In the genomic region with DNA sequence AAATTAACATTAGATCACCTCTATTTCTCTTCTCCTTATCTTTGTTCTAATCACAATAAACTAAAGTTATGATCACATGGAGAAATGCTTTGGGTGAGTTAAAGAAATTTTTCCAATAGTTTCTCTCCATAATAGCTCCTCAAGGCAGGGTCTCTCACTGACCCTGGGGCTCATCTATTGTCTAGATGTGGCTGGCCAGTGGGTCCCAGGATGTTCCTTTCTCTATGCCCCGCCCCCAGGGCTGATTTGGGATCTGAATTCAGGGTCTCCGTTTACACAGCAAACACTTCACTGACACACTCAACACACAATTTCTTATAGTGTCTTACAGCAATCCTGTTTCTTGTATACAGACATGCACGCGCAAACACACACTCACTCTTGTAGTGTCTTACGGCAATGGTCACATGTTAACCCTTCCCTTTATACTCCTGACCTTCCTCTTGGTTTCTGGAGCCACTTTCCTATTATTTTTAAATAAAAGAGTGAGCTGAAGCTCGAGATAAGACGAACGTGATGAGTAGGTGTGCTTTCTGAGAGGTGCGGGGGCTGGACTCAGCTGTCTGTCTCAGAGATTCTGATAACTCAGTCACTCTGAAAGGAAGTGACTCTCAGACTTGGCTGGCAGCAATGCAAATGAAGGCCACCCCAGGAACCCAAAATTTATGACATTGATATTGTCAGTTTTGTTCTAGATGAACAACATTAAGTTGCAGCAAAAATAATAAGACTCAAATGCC, we compare ENCODE assay signal across 15 mouse cellular contexts.
DNase-seq lines count a peak whose midpoint lies in the region; ATAC-seq and TF ChIP-seq lines count a peak whose summit lies in the region.
"Had no signal": no experiment of that assay in that cellular context is flagged by ENCODE, and none has a peak within 500 bp of the region (broad histone marks: within the 10 kb centered on the region; RNA-seq: fewer than 3 reads in every experiment).

No protein-coding gene starts in this region.

- peak overlapping the region; percentile 85 for H3K27ac ChIP-seq in midbrain, embryonic 10.5 days (replicated peaks)
- H3K27ac ChIP-seq in midbrain, postnatal 0 days (ENCODE audit: low read depth, low read length): no peak overlapping the region
- peak overlapping the region; percentile 70 for H3K27ac ChIP-seq in forebrain, embryonic 13.5 days
- H3K27ac ChIP-seq in hindbrain, embryonic 15.5 days (replicated peaks): peak overlapping the region; percentile 70
- peak overlapping the region; percentile 84 for H3K27ac ChIP-seq in neural tube, embryonic 13.5 days (replicated peaks)
- H3K27ac ChIP-seq: heart, embryonic 13.5 days; liver, embryonic 12.5 days had no signal

- no peak for DNase-seq in midbrain, embryonic 10.5 days (ENCODE audit: low spot score)
- DNase-seq in midbrain, postnatal 0 days (ENCODE audit: low spot score): no peak
- no peak for DNase-seq in T-cell, adult 2 months (ENCODE audit: low spot score)
- no peak for DNase-seq in adipocyte (ENCODE audit: low spot score)
- DNase-seq: gastrocnemius, postnatal 10 days; kidney, adult 9 months; right cerebral cortex, postnatal 25 days; thymus, adult 2 months had no signal

- peaks cover 39% of the 10 kb centered on the region for H3K4me1 ChIP-seq in midbrain, embryonic 10.5 days
- H3K4me1 ChIP-seq in midbrain, postnatal 0 days (ENCODE audit: insufficient read depth, low read length): peaks cover 6% of the 10 kb centered on the region; the same call in 1 of the 2 replicates
- H3K4me1 ChIP-seq in forebrain, embryonic 13.5 days: peaks cover 24% of the 10 kb centered on the region
- H3K4me1 ChIP-seq in hindbrain, embryonic 15.5 days (replicated peaks): peaks cover 34% of the 10 kb centered on the region
- H3K4me1 ChIP-seq in neural tube, embryonic 13.5 days (replicated peaks): peaks cover 42% of the 10 kb centered on the region
- H3K4me1 ChIP-seq: liver, embryonic 12.5 days had no signal

- no peaks in the 10 kb centered on the region for H3K9me3 ChIP-seq in midbrain, embryonic 10.5 days (replicated peaks)
- no peaks in the 10 kb centered on the region for H3K9me3 ChIP-seq in midbrain, postnatal 0 days (ENCODE audit: low read length)
- no peaks in the 10 kb centered on the region for H3K9me3 ChIP-seq in forebrain, embryonic 13.5 days (replicated peaks)
- no peaks in the 10 kb centered on the region for H3K9me3 ChIP-seq in hindbrain, embryonic 15.5 days
- no peaks in the 10 kb centered on the region for H3K9me3 ChIP-seq in neural tube, embryonic 13.5 days
- H3K9me3 ChIP-seq: heart, embryonic 13.5 days; liver, embryonic 12.5 days had no signal

- 74% methylated on average over 9 of the region's 9 CpGs for WGBS in midbrain, embryonic 10.5 days
- 63% methylated on average over 9 of the region's 9 CpGs for WGBS in midbrain, postnatal 0 days
- 67% methylated on average over 9 of the region's 9 CpGs for WGBS in forebrain, embryonic 13.5 days
- 56% methylated on average over 9 of the region's 9 CpGs for WGBS in hindbrain, embryonic 15.5 days
- 65% methylated on average over 9 of the region's 9 CpGs for WGBS in neural tube, embryonic 13.5 days

- H3K4me3 ChIP-seq in midbrain, embryonic 10.5 days: no peak overlapping the region
- H3K4me3 ChIP-seq in midbrain, postnatal 0 days (ENCODE audit: low read depth, low read length): no peak overlapping the region
- no peak overlapping the region for H3K4me3 ChIP-seq in forebrain, embryonic 13.5 days
- H3K4me3 ChIP-seq in hindbrain, embryonic 15.5 days: no peak overlapping the region
- no peak overlapping the region for H3K4me3 ChIP-seq in neural tube, embryonic 13.5 days
- H3K4me3 ChIP-seq: heart, embryonic 13.5 days; liver, embryonic 12.5 days had no signal

- TF ChIP-seq CTCF in midbrain, postnatal 0 days (IDR thresholded peaks at IDR 0.05): no peak

- no peak overlapping the region for H3K9ac ChIP-seq in midbrain, postnatal 0 days (replicated peaks; ENCODE audit: low read length, poor library complexity, severe bottlenecking)
- H3K9ac ChIP-seq in forebrain, embryonic 13.5 days: 0 out of 2 replicates have a peak overlapping the region, but pooled peaks have one; percentile 45
- no peak overlapping the region for H3K9ac ChIP-seq in hindbrain, embryonic 15.5 days
- no peak overlapping the region for H3K9ac ChIP-seq in neural tube, embryonic 13.5 days
- H3K9ac ChIP-seq: heart, embryonic 13.5 days; liver, embryonic 12.5 days had no signal

- H3K4me2 ChIP-seq in midbrain, postnatal 0 days (ENCODE audit: low read depth, low read length, poor library complexity, severe bottlenecking): no peak overlapping the region
- H3K4me2 ChIP-seq in forebrain, embryonic 13.5 days: no peak overlapping the region
- H3K4me2 ChIP-seq in hindbrain, embryonic 15.5 days: no peak overlapping the region
- 0 out of 2 replicates have a peak overlapping the region, but pooled peaks have one; percentile 14 for H3K4me2 ChIP-seq in neural tube, embryonic 13.5 days
- H3K4me2 ChIP-seq: heart, embryonic 13.5 days; liver, embryonic 12.5 days had no signal

- no peaks in the 10 kb centered on the region for H3K36me3 ChIP-seq in midbrain, embryonic 10.5 days
- no peaks in the 10 kb centered on the region for H3K36me3 ChIP-seq in midbrain, postnatal 0 days (ENCODE audit: insufficient read depth, low read length)
- no peaks in the 10 kb centered on the region for H3K36me3 ChIP-seq in forebrain, embryonic 13.5 days (ENCODE audit: poor library complexity, severe bottlenecking)
- no peaks in the 10 kb centered on the region for H3K36me3 ChIP-seq in hindbrain, embryonic 15.5 days
- no peaks in the 10 kb centered on the region for H3K36me3 ChIP-seq in neural tube, embryonic 13.5 days
- H3K36me3 ChIP-seq: heart, embryonic 13.5 days; liver, embryonic 12.5 days had no signal

- no peaks in the 10 kb centered on the region for H3K27me3 ChIP-seq in midbrain, embryonic 10.5 days (ENCODE audit: low read depth, poor library complexity, severe bottlenecking)
- H3K27me3 ChIP-seq in midbrain, postnatal 0 days (ENCODE audit: insufficient read depth, low read length): no peaks in the 10 kb centered on the region
- no peaks in the 10 kb centered on the region for H3K27me3 ChIP-seq in forebrain, embryonic 13.5 days
- H3K27me3 ChIP-seq in hindbrain, embryonic 15.5 days: no peaks in the 10 kb centered on the region
- no peaks in the 10 kb centered on the region for H3K27me3 ChIP-seq in neural tube, embryonic 13.5 days
- H3K27me3 ChIP-seq: heart, embryonic 13.5 days; liver, embryonic 12.5 days had no signal

- ATAC-seq in midbrain, postnatal 0 days (ENCODE audit: low FRiP score): no peak
- ATAC-seq in forebrain, embryonic 13.5 days: no peak; the same call in 1 of the 2 replicates
- ATAC-seq in hindbrain, embryonic 15.5 days (ENCODE audit: low FRiP score, low read depth): no peak
- no peak for ATAC-seq in neural tube, embryonic 13.5 days (ENCODE audit: low read depth)
- ATAC-seq in megakaryocyte progenitor cell, adult 5-6 weeks (replicated peaks; ENCODE audit: poor library complexity): no peak
- ATAC-seq: activated CD4-positive, CD25-positive, alpha-beta regulatory T cell, adult 4 months; liver, embryonic 12.5 days had no signal
